Mouse (Mus musculus): ENCODE data around the gene Qk. TPM values are rescaled to one million over a fixed set of nuclear protein-coding genes. Genes with fewer than 3 reads are reported as not detected.

The Qk gene
- total RNA-seq, 2 experiments from 2014 or later: 188 to 233 TPM

- DNase-seq (ENCODE audit: low spot score in 2 of 2): no peak
Observed at GRCm38 (mm10) chr17:10266207-10266606, 53.4 kb downstream of the Qk start.

GRCm38 (mm10) chr17:10251252-10251958, 68.2 kb downstream of the Qk start:
- DNase-seq (ENCODE audit: low spot score in 2 of 2): no peak

DNA sequence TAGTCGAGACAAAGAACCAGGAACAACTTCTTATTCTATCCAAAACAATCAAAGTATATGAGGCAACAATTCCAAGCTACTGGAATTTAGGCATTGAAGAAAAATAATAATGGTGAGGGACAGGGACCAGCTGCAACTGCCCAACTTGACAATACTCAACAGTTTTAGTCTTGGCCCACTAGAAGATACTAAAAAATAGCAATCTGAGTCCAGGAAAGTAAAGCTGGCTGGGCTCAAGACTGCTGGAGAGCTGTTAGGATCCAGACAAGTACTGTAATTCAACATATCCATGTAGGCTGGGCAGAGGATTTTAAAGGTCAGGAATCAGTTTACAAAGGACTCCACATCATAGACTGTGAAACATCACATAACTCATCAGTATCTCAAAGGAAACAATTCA, 79.6 kb downstream of the Qk start:
- DNase-seq (ENCODE audit: low spot score in 2 of 2): no peak

DNA sequence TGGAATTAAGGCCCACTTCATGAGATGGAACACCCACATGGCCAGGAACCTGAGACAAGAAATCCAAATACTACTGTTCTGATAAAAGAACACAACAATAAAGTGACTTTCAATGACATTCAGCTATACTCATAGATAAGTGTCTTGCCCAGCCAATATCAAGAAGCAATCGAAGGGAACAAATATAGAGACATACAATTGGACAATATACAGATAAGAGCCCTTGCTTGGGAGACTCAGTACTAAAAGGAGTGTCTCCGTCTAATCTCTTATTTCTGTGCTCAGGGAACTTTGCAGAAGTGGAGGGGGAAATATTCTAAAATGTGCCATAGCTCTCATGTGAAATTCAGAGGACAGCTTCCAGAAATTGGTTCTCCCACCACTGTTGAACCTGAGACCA, 83.1 kb downstream of the Qk start:
- no peak for DNase-seq (ENCODE audit: low spot score in 2 of 2)

DNA sequence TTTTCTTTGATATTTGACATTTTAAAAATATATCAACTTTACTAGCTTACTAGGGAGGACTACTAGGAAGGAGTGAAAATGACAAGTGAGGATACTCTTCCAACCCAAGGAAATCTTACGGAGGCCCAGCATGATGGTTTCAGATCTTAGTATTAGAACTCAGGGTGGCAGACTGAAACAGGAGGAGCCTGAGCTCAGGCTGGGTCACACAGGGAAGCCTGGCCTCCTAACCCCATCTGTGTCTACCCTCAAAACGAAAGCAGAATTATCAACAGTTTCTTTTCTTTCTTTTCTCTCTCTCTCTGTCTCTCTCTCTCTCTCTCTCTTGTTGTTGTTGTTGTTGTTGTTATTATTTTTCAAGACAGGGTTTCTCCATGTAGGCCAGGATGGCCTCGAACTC, 87.2 kb downstream of the Qk start:
- DNase-seq (ENCODE audit: low spot score in 2 of 2): no peak

- no peak for DNase-seq (ENCODE audit: low spot score in 2 of 2)
Observed at GRCm38 (mm10) chr17:10227798-10228538, 91.7 kb downstream of the Qk start.

GRCm38 (mm10) chr17:10216164-10216563, 103.5 kb downstream of the Qk start:
- no peak for DNase-seq (ENCODE audit: low spot score in 2 of 2)

DNA sequence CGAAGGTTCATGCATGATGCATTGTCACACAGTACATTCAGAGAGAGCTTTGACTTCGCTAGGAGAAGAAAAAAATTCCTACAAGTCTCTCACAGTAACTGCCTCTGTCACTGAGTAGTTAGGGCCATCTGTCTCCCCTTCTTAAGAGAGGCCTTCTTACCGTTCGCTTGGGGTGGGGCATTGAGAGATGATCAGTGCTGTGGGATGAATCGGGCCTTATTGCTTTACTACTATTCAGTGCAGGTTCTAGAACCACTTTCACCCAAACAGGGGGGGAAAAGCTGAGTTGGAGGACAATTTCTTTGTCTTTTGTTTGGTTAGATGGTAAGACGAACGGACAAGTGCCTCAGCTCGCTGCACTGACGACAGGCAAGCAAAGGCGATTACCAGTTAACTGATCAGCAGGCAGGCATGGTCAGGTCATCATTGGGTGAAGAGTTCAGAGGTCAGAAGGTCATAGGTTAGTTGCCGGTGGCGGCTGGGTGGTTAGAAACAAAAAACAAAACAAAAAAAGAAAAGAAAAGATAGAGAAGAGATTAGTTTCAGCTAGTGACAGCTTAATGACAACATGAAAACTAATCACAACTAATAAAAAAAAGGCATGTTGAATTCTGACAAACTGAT, 110.4 kb downstream of the Qk start:
- no peak for DNase-seq (ENCODE audit: low spot score in 2 of 2)

DNA sequence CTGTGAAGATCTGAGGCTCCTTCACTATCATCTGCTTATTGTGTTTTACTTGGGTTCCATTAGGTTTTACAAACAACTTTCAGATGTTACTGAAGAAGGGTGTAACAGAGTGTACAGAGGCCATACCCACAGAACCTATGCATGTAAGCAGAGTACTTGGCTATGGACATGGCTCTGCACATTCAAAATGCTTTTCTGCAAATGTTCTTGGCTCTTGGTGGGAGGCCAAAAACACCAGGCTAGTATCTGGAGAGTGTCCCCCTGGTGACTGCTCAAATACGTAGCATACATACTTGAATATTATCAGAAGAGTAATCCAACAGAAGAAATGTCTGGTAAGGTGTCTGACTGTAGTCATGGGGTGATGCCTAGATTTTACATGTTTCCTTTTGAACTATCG, 121.0 kb downstream of the Qk start:
- DNase-seq (ENCODE audit: low spot score in 2 of 2): no peak

DNA sequence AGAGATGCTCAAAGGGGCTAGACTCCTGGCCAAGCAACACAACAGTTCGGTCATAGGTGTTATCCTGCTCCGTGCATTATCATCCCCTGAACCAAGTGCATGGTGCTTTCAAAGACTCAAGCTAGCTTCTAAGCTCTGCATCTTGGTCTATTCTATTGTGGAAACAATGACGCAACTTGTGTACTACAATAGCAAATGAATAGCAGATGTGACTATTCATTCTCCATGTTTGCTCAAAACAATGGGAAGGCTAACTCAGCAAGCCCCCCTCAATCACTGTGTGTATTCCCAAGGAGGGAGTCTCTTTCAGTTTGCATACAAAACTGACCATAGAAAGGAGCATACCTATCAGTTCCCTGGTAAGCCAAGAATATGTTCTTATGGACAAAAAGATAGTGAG, 121.4 kb downstream of the Qk start:
- DNase-seq (ENCODE audit: low spot score in 2 of 2): no peak

DNA sequence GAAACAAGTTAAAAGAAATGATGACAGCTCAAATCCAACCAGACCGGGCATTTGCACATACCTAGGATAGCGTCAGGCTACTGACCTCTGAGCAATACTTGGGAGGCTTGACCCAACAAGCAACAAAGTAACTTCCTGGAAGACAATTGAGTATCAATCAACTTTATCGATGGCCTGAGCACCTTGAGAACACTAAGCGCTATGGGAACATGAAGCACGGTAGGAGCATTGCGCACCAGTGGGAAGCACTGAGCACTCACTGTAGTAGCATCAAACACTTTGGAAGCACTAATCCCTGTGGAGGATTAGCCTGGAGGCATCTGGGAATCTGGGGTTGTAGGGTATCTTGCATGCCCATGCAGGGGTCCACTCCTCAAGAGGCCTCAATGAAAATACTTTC, 124.0 kb downstream of the Qk start:
- DNase-seq (ENCODE audit: low spot score in 2 of 2): no peak

DNA sequence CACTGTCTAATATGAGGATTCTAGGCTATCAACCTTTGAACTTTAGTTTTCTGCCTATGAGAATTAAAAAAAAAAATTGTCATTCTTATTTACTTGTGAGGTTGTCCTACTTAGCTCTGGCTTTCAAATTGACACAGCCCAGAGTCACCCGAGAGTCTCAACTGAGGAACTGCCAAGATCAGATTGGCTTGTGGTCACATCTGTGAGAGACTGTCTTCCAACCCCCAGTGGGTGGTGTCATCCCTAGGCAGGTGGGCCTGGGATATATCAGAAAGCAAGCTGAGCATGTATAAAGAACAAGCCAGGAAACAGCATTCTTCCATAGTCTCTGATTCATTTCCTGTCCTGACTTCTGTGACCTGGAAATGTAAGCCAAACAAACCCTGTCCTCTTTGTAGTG, 128.8 kb downstream of the Qk start:
- no peak for DNase-seq (ENCODE audit: low spot score in 2 of 2)

DNA sequence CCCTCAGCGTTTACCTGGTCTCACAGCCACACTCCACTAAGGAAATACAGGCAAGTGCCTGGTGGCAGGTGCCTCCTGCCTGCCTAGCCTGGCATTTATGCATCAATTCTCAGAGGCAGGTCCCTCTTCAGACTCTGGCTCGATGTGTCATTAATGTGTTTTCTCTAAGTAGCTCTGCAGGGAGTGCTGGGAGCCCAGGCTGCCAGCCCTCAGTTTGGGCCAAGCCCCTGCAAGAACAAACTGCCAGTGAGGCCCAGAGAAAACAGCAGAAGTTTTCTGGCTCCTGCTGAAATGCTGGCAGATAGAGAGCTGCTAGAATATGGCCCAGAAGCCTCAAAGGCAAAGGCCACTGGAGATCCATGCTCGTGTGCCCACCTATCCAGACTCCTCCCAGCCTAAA, 131.2 kb downstream of the Qk start:
- DNase-seq (ENCODE audit: low spot score in 2 of 2): no peak

DNA sequence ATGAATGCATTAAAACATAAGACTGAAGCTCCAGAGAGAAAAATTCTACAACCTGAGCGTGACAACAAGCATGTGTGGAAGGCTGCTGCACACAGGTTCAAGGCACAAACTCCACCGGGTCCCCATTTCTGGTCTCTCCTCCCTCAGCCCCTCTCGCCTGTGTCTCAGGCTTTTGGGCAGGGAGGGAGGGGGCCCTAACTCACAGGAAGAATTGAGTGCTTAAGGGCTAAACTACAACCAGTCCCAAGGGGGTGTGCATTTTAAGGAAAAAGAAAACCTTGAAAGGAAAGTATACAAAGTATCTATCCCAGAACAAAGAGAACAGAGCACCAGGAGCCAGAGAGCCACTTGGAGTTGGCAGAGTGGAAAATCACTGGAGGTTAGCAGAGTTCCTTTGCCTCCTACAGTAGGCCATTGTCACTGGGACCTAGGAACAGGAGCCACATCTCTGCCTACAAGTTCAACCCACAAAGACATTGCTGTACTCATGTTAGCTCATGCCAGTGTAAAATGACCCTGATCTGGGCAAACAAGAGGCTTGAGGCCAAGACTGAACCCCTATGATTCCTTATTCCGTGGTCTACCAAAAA, 132.1 kb downstream of the Qk start:
- no peak for DNase-seq (ENCODE audit: low spot score in 2 of 2)

- DNase-seq (ENCODE audit: low spot score in 2 of 2): no peak
Observed at GRCm38 (mm10) chr17:10181761-10182160, 137.9 kb downstream of the Qk start.

GRCm38 (mm10) chr17:10177096-10177495, 142.6 kb downstream of the Qk start:
- DNase-seq (ENCODE audit: low spot score in 2 of 2): no peak

DNA sequence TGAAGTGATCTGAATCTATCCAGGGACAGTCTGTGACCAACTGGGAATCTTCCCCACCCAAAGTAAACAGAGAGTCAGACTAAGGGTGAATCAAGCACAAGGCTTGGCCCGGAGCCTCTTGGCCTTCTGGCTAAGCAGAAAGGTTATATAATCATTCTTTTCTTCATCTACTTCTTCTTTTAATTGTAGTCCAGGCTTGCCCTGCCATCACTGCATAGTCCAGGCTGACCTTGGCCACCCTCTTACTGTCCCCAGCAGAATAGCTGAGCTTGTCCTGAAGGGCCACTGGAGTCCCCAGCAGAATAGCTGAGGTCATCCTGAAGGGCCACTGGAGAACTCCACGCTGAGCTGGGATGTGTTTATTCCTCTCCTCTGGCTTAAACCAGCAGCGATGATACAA, 158.4 kb downstream of the Qk start:
- no peak for DNase-seq (ENCODE audit: low spot score in 2 of 2)

DNA sequence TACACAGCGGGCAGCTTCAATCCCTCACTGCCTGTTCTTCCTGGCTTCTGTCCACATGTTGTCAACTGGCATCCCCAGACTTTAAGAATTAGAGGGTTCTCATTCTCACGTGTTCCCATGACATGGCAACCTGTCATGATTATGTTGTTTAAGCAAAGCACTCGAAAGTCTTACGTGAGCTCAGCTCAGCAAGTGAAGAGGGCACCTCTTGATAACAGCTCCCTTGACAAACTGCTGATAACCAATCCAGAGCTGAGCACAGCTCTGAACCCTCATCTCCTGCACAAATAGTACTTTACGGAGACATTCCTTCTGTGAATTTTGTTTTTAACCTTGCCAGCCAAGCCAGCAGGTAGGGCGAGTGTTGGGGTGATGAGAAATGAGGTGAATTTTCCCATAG, 159.2 kb downstream of the Qk start:
- no peak for DNase-seq (ENCODE audit: low spot score in 2 of 2)

DNA sequence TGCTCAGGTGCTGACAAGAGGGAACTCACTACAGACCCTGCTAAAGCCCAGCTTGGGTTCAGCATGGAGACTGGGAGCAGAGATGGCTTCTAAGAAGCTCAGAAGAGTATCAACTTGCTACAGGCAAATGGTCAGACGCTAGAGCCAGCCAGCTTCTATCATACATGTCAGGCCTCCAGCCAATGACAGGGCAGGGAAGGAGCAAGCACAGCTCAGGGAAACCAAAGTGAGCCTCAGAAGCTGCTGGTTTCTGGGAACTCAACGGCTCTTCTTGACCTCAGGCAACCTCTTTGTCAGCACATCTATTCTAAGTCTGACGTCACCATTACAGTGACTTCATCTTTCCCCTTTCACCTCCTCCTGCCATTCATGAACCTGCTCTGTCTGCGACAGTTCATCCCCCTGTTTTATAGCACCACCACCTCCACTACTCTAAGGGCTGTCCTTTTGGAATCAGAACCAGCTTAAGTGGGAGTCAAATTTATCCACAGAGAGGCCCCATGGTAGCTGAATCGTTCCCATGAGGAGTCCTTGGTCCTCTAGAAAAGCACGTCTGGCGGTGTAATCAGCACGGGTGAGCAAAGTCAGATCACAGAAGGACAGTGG, 166.7 kb downstream of the Qk start:
- DNase-seq (ENCODE audit: low spot score in 2 of 2): no peak
